30 mouse cellular contexts compared by ENCODE assay signal in genomic region chr6:53733999-53734398, GRCm38 (mm10).
DNase-seq lines count a peak whose midpoint lies in the region; ATAC-seq and TF ChIP-seq lines count a peak whose summit lies in the region.
"Had no signal": no experiment of that assay in that cellular context is flagged by ENCODE, and none has a peak within 500 bp of the region (broad histone marks: within the 10 kb centered on the region; RNA-seq: fewer than 3 reads in every experiment).

No protein-coding gene starts in this region.

- H3K36me3 ChIP-seq in heart, postnatal 0 days (replicated peaks; ENCODE audit: control insufficient read depth, insufficient read depth, low read length), result no peaks in the 10 kb centered on the region
- no peaks in the 10 kb centered on the region for H3K36me3 ChIP-seq in kidney, postnatal 0 days (ENCODE audit: insufficient read depth, low read length)
- H3K36me3 ChIP-seq: hindbrain, embryonic 10.5 days; hindbrain, embryonic 15.5 days; limb, embryonic 10.5 days; limb, embryonic 15.5 days; midbrain, embryonic 15.5 days; neural tube, embryonic 15.5 days; stomach, embryonic 15.5 days had no signal

- no peak overlapping the region for H3K27ac ChIP-seq in heart, postnatal 0 days (ENCODE audit: low read depth)
- no peak overlapping the region for H3K27ac ChIP-seq in kidney, postnatal 0 days
- H3K27ac ChIP-seq: forebrain, embryonic 13.5 days; hindbrain, embryonic 10.5 days; hindbrain, embryonic 15.5 days; limb, embryonic 10.5 days; limb, embryonic 15.5 days; liver, embryonic 14.5 days; macrophage; midbrain, embryonic 15.5 days; neural tube, embryonic 15.5 days; stomach, embryonic 15.5 days had no signal

- H3K4me3 ChIP-seq in heart, postnatal 0 days (ENCODE audit: low read depth, low read length), result no peak overlapping the region
- no peak overlapping the region for H3K4me3 ChIP-seq in kidney, postnatal 0 days (replicated peaks; ENCODE audit: low read depth, low read length)
- H3K4me3 ChIP-seq: forebrain, embryonic 13.5 days; hindbrain, embryonic 10.5 days; hindbrain, embryonic 15.5 days; limb, embryonic 10.5 days; limb, embryonic 15.5 days; midbrain, embryonic 15.5 days; neural tube, embryonic 15.5 days; stomach, embryonic 15.5 days had no signal

- no peak overlapping the region for H3K9ac ChIP-seq in heart, postnatal 0 days (replicated peaks; ENCODE audit: low read depth, low read length)
- no peak overlapping the region for H3K9ac ChIP-seq in kidney, postnatal 0 days (ENCODE audit: low read depth, low read length)
- H3K9ac ChIP-seq: forebrain, embryonic 13.5 days; hindbrain, embryonic 15.5 days; limb, embryonic 15.5 days; liver, embryonic 14.5 days; midbrain, embryonic 15.5 days; neural tube, embryonic 15.5 days; stomach, embryonic 15.5 days had no signal

- no peaks in the 10 kb centered on the region for H3K4me1 ChIP-seq in heart, postnatal 0 days (ENCODE audit: control insufficient read depth, insufficient read depth)
- no peaks in the 10 kb centered on the region for H3K4me1 ChIP-seq in kidney, postnatal 0 days (replicated peaks; ENCODE audit: insufficient read depth, low read length)
- H3K4me1 ChIP-seq: hindbrain, embryonic 15.5 days; limb, embryonic 15.5 days; midbrain, embryonic 15.5 days; neural tube, embryonic 15.5 days; stomach, embryonic 15.5 days had no signal

- TF ChIP-seq EP300 in heart, postnatal 0 days (IDR thresholded peaks at IDR 0.05; ENCODE audit: low read depth), result no peak

- DNase-seq in heart, postnatal 0 days (ENCODE audit: low spot score), result peak; percentile 24
- DNase-seq in heart, postnatal 36 days, result no peak
- DNase-seq in kidney, postnatal 0 days (ENCODE audit: low spot score), result peak; percentile 70
- no peak for DNase-seq in kidney, postnatal 25 days
- peak; percentile 30 for DNase-seq in kidney, postnatal 10 days
- DNase-seq in testis, postnatal 14 days (ENCODE audit: low spot score), result peak; percentile 34
- DNase-seq in gastrocnemius, postnatal 4 days (ENCODE audit: low spot score in 2 of 2), result no peak
- DNase-seq: adrenal gland, adult 8-10 months; cerebellum, adult 9-10 months; gastrocnemius, postnatal 14 days; heart, adult 11 months; lung, adult 2 months; lung, postnatal 10 days; retina, postnatal 1 day; right cerebral cortex, postnatal 14 days; thymus, adult 2 months; thymus, postnatal 36 days had no signal

- no peak overlapping the region for H3K4me2 ChIP-seq in heart, postnatal 0 days (ENCODE audit: low read depth, low read length)
- H3K4me2 ChIP-seq in kidney, postnatal 0 days (ENCODE audit: low read length), result no peak overlapping the region
- H3K4me2 ChIP-seq: forebrain, embryonic 13.5 days; heart, embryonic 11.5 days; hindbrain, embryonic 15.5 days; limb, embryonic 15.5 days; midbrain, embryonic 15.5 days; neural tube, embryonic 15.5 days; stomach, embryonic 15.5 days had no signal

- no peaks in the 10 kb centered on the region for H3K27me3 ChIP-seq in heart, postnatal 0 days (ENCODE audit: control insufficient read depth, insufficient read depth, low read length)
- no peaks in the 10 kb centered on the region for H3K27me3 ChIP-seq in kidney, postnatal 0 days (ENCODE audit: insufficient read depth, low read length)
- H3K27me3 ChIP-seq: forebrain, embryonic 13.5 days; hindbrain, embryonic 15.5 days; limb, embryonic 15.5 days; midbrain, embryonic 15.5 days; neural tube, embryonic 15.5 days; stomach, embryonic 15.5 days had no signal

- H3K9me3 ChIP-seq in heart, postnatal 0 days (replicated peaks; ENCODE audit: control insufficient read depth, low read length), result no peaks in the 10 kb centered on the region
- no peaks in the 10 kb centered on the region for H3K9me3 ChIP-seq in kidney, postnatal 0 days (replicated peaks; ENCODE audit: low read length)
- H3K9me3 ChIP-seq: forebrain, embryonic 13.5 days; hindbrain, embryonic 10.5 days; hindbrain, embryonic 15.5 days; limb, embryonic 10.5 days; limb, embryonic 15.5 days; midbrain, embryonic 15.5 days; neural tube, embryonic 15.5 days; stomach, embryonic 15.5 days had no signal

- 31% methylated on average over 4 of the region's 4 CpGs for WGBS in heart, postnatal 0 days
- WGBS in kidney, postnatal 0 days, result 21% methylated on average over 4 of the region's 4 CpGs

- no peak for TF ChIP-seq CTCF in heart, postnatal 0 days (IDR thresholded peaks at IDR 0.05; ENCODE audit: low read depth)
- no peak for TF ChIP-seq CTCF in kidney, postnatal 0 days (IDR thresholded peaks at IDR 0.05; ENCODE audit: low read depth)

- ATAC-seq in heart, postnatal 0 days (ENCODE audit: insufficient read depth, low read depth), result no peak; the same call in 1 of the 2 replicates
- ATAC-seq in kidney, postnatal 0 days (replicated peaks; ENCODE audit: low FRiP score, low read depth), result 0 out of 2 replicates have a peak, but pooled peaks have one; percentile 40
- ATAC-seq: CD4-positive, CD25-positive, alpha-beta regulatory T cell, adult 4 months; forebrain, embryonic 13.5 days; inflammation-experienced regulatory T-cells, adult 6 months; midbrain, embryonic 15.5 days had no signal

- intact Hi-C loops in heart, postnatal 36 days (cut with DNase I), result no loop called here

Comparison
In these comparisons a context has a peak if more than half of its experiments do, and no peak if none do; other contexts are left out.
1. DNase-seq: peak in heart, postnatal 0 days (single experiment), kidney, postnatal 0 days (single experiment), kidney, postnatal 10 days (single experiment) and testis, postnatal 14 days (single experiment); none in heart, postnatal 36 days (0 of 2), kidney, postnatal 25 days (0 of 2) and gastrocnemius, postnatal 4 days (0 of 2).